Mouse (Mus musculus) CD4-positive helper T cell, adult 2 months (primary cell): ENCODE measurements at regions not wholly inside any gene's neighbourhood (a gene's known extent, or its start where the extent isn't known, plus 50 kb on each side); places are given as distances from the start of the nearest gene placed in this dataset.

Experiments used
- DNase-seq: peaks from one replicate; pipeline ENCODE4 v3.0.0-alpha.2; 2012; ENCODE audit warnings: low read depth, missing footprints, low spot score

GRCm38 (mm10) chr12:29118336-29118735 lies 366.7 kb downstream of the Eipr1 start:
- no peak for DNase-seq

- no peak for DNase-seq
Observed at GRCm38 (mm10) chr12:29121159-29121558, 369.6 kb downstream of the Eipr1 start.

GRCm38 (mm10) chr12:29122931-29123330 lies 371.3 kb downstream of the Eipr1 start:
- DNase-seq: no peak

- DNase-seq: no peak
Observed at GRCm38 (mm10) chr12:29124079-29124668, 372.6 kb downstream of the Eipr1 start.

GRCm38 (mm10) chr12:29128844-29129243 lies 377.2 kb downstream of the Eipr1 start:
- no peak for DNase-seq

- DNase-seq: no peak
Observed at GRCm38 (mm10) chr12:29129331-29129730, 377.7 kb downstream of the Eipr1 start.

GRCm38 (mm10) chr12:29134326-29134725 lies 382.7 kb downstream of the Eipr1 start:
- DNase-seq: no peak

- DNase-seq: no peak
Observed at GRCm38 (mm10) chr12:29136850-29137268, 385.3 kb downstream of the Eipr1 start.

- DNase-seq: no peak
Observed at GRCm38 (mm10) chr12:29137455-29137854, 385.9 kb downstream of the Eipr1 start.

GRCm38 (mm10) chr12:29140576-29140975 lies 387.6 kb upstream of the Myt1l start:
- no peak for DNase-seq

- DNase-seq: no peak
Observed at GRCm38 (mm10) chr12:29141132-29141531, 387.1 kb upstream of the Myt1l start.

- no peak for DNase-seq
Observed at GRCm38 (mm10) chr12:29141855-29142254, 386.3 kb upstream of the Myt1l start.

- no peak for DNase-seq
Observed at GRCm38 (mm10) chr12:29143297-29143696, 384.9 kb upstream of the Myt1l start.

GRCm38 (mm10) chr12:29160920-29161319 lies 367.3 kb upstream of the Myt1l start:
- no peak for DNase-seq

- no peak for DNase-seq
Observed at GRCm38 (mm10) chr12:29161546-29161945, 366.6 kb upstream of the Myt1l start.

GRCm38 (mm10) chr12:29164701-29165100 lies 363.5 kb upstream of the Myt1l start:
- no peak for DNase-seq

- DNase-seq: no peak
Observed at GRCm38 (mm10) chr12:29166316-29166715, 361.9 kb upstream of the Myt1l start.

- no peak for DNase-seq
Observed at GRCm38 (mm10) chr12:29167922-29168321, 360.3 kb upstream of the Myt1l start.

GRCm38 (mm10) chr12:29175698-29176440 lies 352.3 kb upstream of the Myt1l start:
- DNase-seq: no peak

GRCm38 (mm10) chr12:29177145-29177544 lies 351.0 kb upstream of the Myt1l start:
- DNase-seq: no peak

GRCm38 (mm10) chr12:29178168-29178895 lies 349.9 kb upstream of the Myt1l start:
- no peak for DNase-seq

- DNase-seq: no peak
Observed at GRCm38 (mm10) chr12:29179405-29179804, 348.8 kb upstream of the Myt1l start.

GRCm38 (mm10) chr12:29180576-29180975 lies 347.6 kb upstream of the Myt1l start:
- no peak for DNase-seq
